Mouse (Mus musculus) mouse embryonic stem cell (cell line): ENCODE data around the gene Ccdc89.

Experiments
- in situ Hi-C, 2 experiments: fragments of 300-500 bp; cut with MboI; formaldehyde crosslinking; loops; 1 replicate in 1 of 2; 3 replicates in 1 of 2; pipeline ENCODE4 v1.14.3; 2019 to 2020; ENCODE audit warnings: low sequenced_read_pairs in 2 of 2, low pct_unique_long_range_greater_than_20kb in 1 of 2, mixed read lengths in 1 of 2; ENCODE audit not compliant: unreplicated experiment in 1 of 2

Ccdc89 gene

GRCm38 (mm10) chr7:90426020-90427001, at the start of gene Ccdc89:
Gene Ccdc89, plus strand, starts transcription at chr7:90426577.
- in situ Hi-C loops: no loop called here

GRCm38 (mm10) chr7:90384411-90384810, 42.0 kb upstream of the Ccdc89 start:
- in situ Hi-C loops: no loop called here

- in situ Hi-C loops: no loop called here
Observed at GRCm38 (mm10) chr7:90386885-90387459, 39.4 kb upstream of the Ccdc89 start.

GRCm38 (mm10) chr7:90389765-90390164, 36.6 kb upstream of the Ccdc89 start:
- in situ Hi-C loops: no loop called here

GRCm38 (mm10) chr7:90395073-90395472, 31.3 kb upstream of the Ccdc89 start:
- in situ Hi-C loops: no loop called here

GRCm38 (mm10) chr7:90395928-90396327, 30.4 kb upstream of the Ccdc89 start:
- in situ Hi-C loops: no loop called here

- in situ Hi-C loops: no loop called here
Observed at GRCm38 (mm10) chr7:90409934-90410333, 16.4 kb upstream of the Ccdc89 start.

- in situ Hi-C loops: no loop called here
Observed at GRCm38 (mm10) chr7:90427006-90427405, 629 bp downstream of the Ccdc89 start.

- in situ Hi-C loops: no loop called here
Observed at GRCm38 (mm10) chr7:90432221-90432620, 5.8 kb downstream of the Ccdc89 start.

GRCm38 (mm10) chr7:90440044-90440443, 13.7 kb downstream of the Ccdc89 start:
- in situ Hi-C loops: no loop called here

GRCm38 (mm10) chr7:90442070-90442469, 15.7 kb downstream of the Ccdc89 start:
- in situ Hi-C loops: no loop called here

GRCm38 (mm10) chr7:90442518-90443080, 16.2 kb downstream of the Ccdc89 start, which contains the start of gene Crebzf:
Gene Crebzf, plus strand, starts transcription at chr7:90442729.
- in situ Hi-C loops: no loop called here

- in situ Hi-C loops: no loop called here
Observed at GRCm38 (mm10) chr7:90443101-90444091, 17.0 kb downstream of the Ccdc89 start.

- in situ Hi-C loops: no loop called here
Observed at GRCm38 (mm10) chr7:90444206-90444605, 17.8 kb downstream of the Ccdc89 start.

GRCm38 (mm10) chr7:90456149-90456844, 29.9 kb downstream of the Ccdc89 start:
- in situ Hi-C loops: loop anchor here in 1 of 2 experiments (25.0 kb wide), 1 partner anchor 469 kb away; the partner anchor contains the start of gene Eed

- in situ Hi-C loops: loop anchor here in 1 of 2 experiments (25.0 kb wide), 1 partner anchor 470 kb away; the partner anchor contains the start of gene Eed
Observed at GRCm38 (mm10) chr7:90456845-90457468, 30.6 kb downstream of the Ccdc89 start, which contains the start of gene Tmem126a. Gene Tmem126a, minus strand, starts transcription at chr7:90457229.

- in situ Hi-C loops: loop anchor here in 1 of 2 experiments (25.0 kb wide), 1 partner anchor 470 kb away; the partner anchor contains the start of gene Eed
Observed at GRCm38 (mm10) chr7:90457517-90457916, 31.1 kb downstream of the Ccdc89 start.
